Mouse (Mus musculus) intestine, embryonic 14.5 days (tissue): ENCODE data around the gene Gtf2f2. TPM values are rescaled to one million over a fixed set of nuclear protein-coding genes. Genes with fewer than 3 reads are reported as not detected.

Source experiments
- ATAC-seq: fragments of 200-750 bp; cut with Nextera tagmentation; replicated peaks from 2 replicates; pipeline ENCODE4 v1.8.0; 2017; ENCODE audit warnings: low read depth, moderate number of reproducible peaks, moderate TSS enrichment, moderate library complexity; ENCODE audit not compliant: low FRiP score, low TSS enrichment
- DNase-seq: peaks from one replicate; pipeline ENCODE4 v3.0.0-alpha.2; 2018; ENCODE audit warnings: low spot score
- H3K27ac ChIP-seq: fragments of 300-500 bp; sonication (generic); 2 replicates; pipeline ENCODE4 v1.5.1; 2014; ENCODE audit warnings: low read depth, mild to moderate bottlenecking, control low read depth
- H3K27me3 ChIP-seq: fragments of 300-500 bp; sonication (generic); replicated peaks from 2 replicates; pipeline ENCODE4 v1.6.1; 2014; ENCODE audit warnings: low read length, control low read depth; ENCODE audit not compliant: control insufficient read depth, insufficient read depth
- H3K36me3 ChIP-seq: fragments of 300-500 bp; sonication (generic); 2 replicates; pipeline ENCODE4 v1.6.1; 2014; ENCODE audit warnings: low read length, control low read depth; ENCODE audit not compliant: control insufficient read depth, insufficient read depth
- H3K4me1 ChIP-seq: fragments of 300-500 bp; sonication (generic); replicated peaks from 2 replicates; pipeline ENCODE4 v1.6.1; 2014; ENCODE audit warnings: low read length, control low read depth, mixed read lengths; ENCODE audit not compliant: control insufficient read depth, insufficient read depth
- H3K4me2 ChIP-seq: fragments of 300-500 bp; sonication (generic); 2 replicates; pipeline ENCODE4 v1.6.1; 2014; ENCODE audit warnings: low read length
- H3K4me3 ChIP-seq: fragments of 300-500 bp; sonication (generic); 2 replicates; pipeline ENCODE4 v1.5.1; 2014; ENCODE audit warnings: low read depth, low read length, control low read depth, mixed read lengths
- H3K9ac ChIP-seq: fragments of 300-500 bp; sonication (generic); 2 replicates; pipeline ENCODE4 v1.6.1; 2014; ENCODE audit warnings: mild to moderate bottlenecking, low read length
- H3K9me3 ChIP-seq: fragments of 300-500 bp; sonication (generic); 2 replicates; pipeline ENCODE4 v1.6.1; 2016; ENCODE audit warnings: low read length, control low read depth; ENCODE audit not compliant: control insufficient read depth
- WGBS: fragments of 180-500 bp; shearing (Covaris S2); extraction: QIAGEN DNeasy Blood & Tissue Kit; methylation state at CpG from one replicate; pipeline ENCODE4 v1.1.7; 2014; 5-methylcytosine and 5-hydroxymethylcytosine counted together
- polyA plus RNA-seq: library from polyadenylated mRNA; unstranded; fragments of >200 nt; fragmentation: Nextera tagmentation; extraction: Ambion mirVana; gene quantifications from 2 replicates; pipeline ENCODE4 v1.2.1, GENCODE M21; 2014

The Gtf2f2 gene
- polyA plus RNA-seq, 1 experiment from 2014 or later = 40.2 TPM

DNA sequence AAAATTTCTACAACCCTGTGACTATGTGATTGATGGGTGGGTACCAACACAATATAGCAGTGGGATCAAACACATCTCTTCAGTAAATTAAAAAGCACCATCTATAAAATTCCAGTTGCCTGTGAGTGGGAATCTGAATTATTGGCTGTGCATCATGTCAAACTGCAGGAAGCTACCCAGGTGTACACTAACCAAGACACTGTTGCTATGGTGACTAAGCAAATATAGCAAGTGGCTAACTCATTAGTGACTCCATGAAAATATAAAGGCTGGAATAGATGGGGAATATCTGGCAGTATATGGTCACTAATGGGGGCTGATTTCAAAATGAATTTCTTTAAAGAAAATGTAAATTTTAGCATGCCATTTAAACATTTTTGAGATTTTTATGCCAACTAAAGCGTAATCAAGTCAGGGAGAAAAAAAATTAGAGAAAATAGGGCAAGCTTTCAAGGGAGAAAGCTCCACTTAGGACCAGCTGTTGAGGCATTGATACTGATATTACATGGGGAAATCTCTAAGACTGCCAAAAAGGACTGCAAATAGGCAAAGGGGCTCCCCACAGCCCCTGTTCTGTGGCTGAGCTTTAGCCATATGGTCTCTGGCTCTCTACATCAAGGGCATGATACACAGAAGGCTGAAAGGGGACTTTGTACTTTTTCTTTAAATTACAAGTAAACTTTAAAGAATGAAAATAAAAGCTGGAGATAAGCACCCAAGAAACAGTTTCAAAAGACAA, 87.2 kb downstream of the Gtf2f2 start:
- no peak overlapping the region for H3K4me2 ChIP-seq
- H3K4me3 ChIP-seq = no peak overlapping the region
- H3K4me1 ChIP-seq = no peaks in the 10 kb centered on the region
- no peak overlapping the region for H3K9ac ChIP-seq
- H3K9me3 ChIP-seq = no peaks in the 10 kb centered on the region
- 78% methylated on average over 1 of the region's 1 CpGs for WGBS
- no peak overlapping the region for H3K27ac ChIP-seq
- DNase-seq = no peak
- no peaks in the 10 kb centered on the region for H3K36me3 ChIP-seq
- H3K27me3 ChIP-seq = no peaks in the 10 kb centered on the region
- ATAC-seq = no peak

- no peak for ATAC-seq
- H3K27ac ChIP-seq = no peak overlapping the region
- no peak for DNase-seq
- H3K4me3 ChIP-seq = no peak overlapping the region
- 70% methylated on average over 2 of the region's 2 CpGs for WGBS
- H3K27me3 ChIP-seq = no peaks in the 10 kb centered on the region
- no peaks in the 10 kb centered on the region for H3K9me3 ChIP-seq
- 0 out of 2 replicates have a peak, but pooled peaks cover 4% of the 10 kb centered on the region for H3K36me3 ChIP-seq
- no peak overlapping the region for H3K4me2 ChIP-seq
- no peak overlapping the region for H3K9ac ChIP-seq
- H3K4me1 ChIP-seq = no peaks in the 10 kb centered on the region
Observed at GRCm38 (mm10) chr14:75912665-75913064, 98.0 kb downstream of the Gtf2f2 start.

DNA sequence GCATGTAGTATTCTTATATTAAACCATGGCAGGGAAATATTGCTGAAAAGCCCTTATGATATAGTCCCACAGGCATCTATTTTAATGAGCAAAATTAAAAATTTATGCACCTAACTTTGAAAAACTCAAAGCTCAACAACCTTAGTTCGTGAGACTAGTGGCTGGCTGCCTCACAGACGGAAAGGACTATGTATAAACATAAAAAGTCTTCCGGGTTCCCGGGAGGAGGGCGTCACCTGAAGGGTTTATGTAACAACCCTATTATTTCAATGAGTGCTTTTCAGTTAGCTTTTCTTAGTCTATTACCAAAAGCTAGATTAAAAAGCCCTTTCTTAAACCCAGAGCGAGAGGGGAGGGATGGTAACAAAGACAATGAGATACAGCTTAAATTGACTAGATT, 98.7 kb downstream of the Gtf2f2 start:
- Histone ChIP-seq H3K27ac (no peak overlapping the region), H3K4me1 (no peaks in the 10 kb centered on the region), H3K4me3 (no peak overlapping the region), H3K36me3 (0 out of 2 replicates have a peak, but pooled peaks cover 4% of the 10 kb centered on the region), H3K9me3 (no peaks in the 10 kb centered on the region), H3K9ac (no peak overlapping the region), H3K27me3 (no peaks in the 10 kb centered on the region), H3K4me2 (no peak overlapping the region)
- ATAC-seq = no peak
- 83% methylated on average over 6 of the region's 6 CpGs for WGBS
- DNase-seq = no peak

GRCm38 (mm10) chr14:75906931-75907330, 103.7 kb downstream of the Gtf2f2 start:
- no peak for ATAC-seq
- WGBS = 93% methylated on average over 8 of the region's 8 CpGs

GRCm38 (mm10) chr14:75904972-75905371, 105.7 kb downstream of the Gtf2f2 start:
- Histone ChIP-seq H3K27ac (no peak overlapping the region), H3K9ac (no peak overlapping the region), H3K4me3 (no peak overlapping the region), H3K4me1 (no peaks in the 10 kb centered on the region), H3K9me3 (no peaks in the 10 kb centered on the region), H3K27me3 (no peaks in the 10 kb centered on the region), H3K4me2 (no peak overlapping the region), H3K36me3 (peaks cover 22% of the 10 kb centered on the region)
- WGBS = 87% methylated on average over 3 of the region's 3 CpGs
- DNase-seq (no peak), ATAC-seq (no peak)

More at GRCm38 (mm10) chr14:75906931-75907330, 103.7 kb downstream of the Gtf2f2 start:
- Histone ChIP-seq H3K9ac (no peak overlapping the region), H3K27me3 (no peaks in the 10 kb centered on the region), H3K9me3 (no peaks in the 10 kb centered on the region), H3K4me1 (no peaks in the 10 kb centered on the region), H3K27ac (no peak overlapping the region), H3K4me2 (no peak overlapping the region), H3K36me3 (peaks cover 22% of the 10 kb centered on the region), H3K4me3 (no peak overlapping the region)
- DNase-seq = no peak

DNA sequence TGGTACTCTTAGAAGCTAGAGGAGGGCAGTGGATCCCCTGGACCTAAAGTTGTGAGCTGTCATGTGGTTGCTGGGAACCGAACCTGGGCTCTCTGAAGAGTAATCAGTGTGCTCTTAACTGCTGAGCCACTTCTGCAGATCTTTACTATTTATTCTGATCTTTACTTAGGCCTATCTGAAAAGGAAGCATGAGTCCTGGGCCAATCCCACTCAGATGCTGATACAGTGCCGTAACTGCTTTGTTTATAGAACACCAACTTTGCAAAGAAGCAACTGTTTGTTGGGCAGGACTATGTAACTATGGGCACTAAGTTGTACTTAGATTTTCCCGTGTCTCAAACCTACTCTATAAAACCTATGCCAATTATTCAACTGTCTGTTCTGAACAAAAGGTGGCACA, 107.5 kb downstream of the Gtf2f2 start:
- Histone ChIP-seq H3K27ac (no peak overlapping the region), H3K4me1 (no peaks in the 10 kb centered on the region), H3K4me3 (no peak overlapping the region), H3K9ac (no peak overlapping the region), H3K27me3 (no peaks in the 10 kb centered on the region), H3K36me3 (peaks cover 22% of the 10 kb centered on the region), H3K4me2 (no peak overlapping the region), H3K9me3 (no peaks in the 10 kb centered on the region)
- ATAC-seq (no peak), DNase-seq (no peak)
- 86% methylated on average over 3 of the region's 3 CpGs for WGBS

- Histone ChIP-seq H3K4me3 (no peak overlapping the region), H3K9me3 (no peaks in the 10 kb centered on the region), H3K27me3 (no peaks in the 10 kb centered on the region), H3K4me1 (no peaks in the 10 kb centered on the region), H3K4me2 (no peak overlapping the region), H3K27ac (no peak overlapping the region), H3K9ac (no peak overlapping the region), H3K36me3 (peaks cover 26% of the 10 kb centered on the region)
- no peak for ATAC-seq
- WGBS = 84% methylated on average over 2 of the region's 2 CpGs
- DNase-seq = no peak
Observed at GRCm38 (mm10) chr14:75902013-75902412, 108.7 kb downstream of the Gtf2f2 start.

DNA sequence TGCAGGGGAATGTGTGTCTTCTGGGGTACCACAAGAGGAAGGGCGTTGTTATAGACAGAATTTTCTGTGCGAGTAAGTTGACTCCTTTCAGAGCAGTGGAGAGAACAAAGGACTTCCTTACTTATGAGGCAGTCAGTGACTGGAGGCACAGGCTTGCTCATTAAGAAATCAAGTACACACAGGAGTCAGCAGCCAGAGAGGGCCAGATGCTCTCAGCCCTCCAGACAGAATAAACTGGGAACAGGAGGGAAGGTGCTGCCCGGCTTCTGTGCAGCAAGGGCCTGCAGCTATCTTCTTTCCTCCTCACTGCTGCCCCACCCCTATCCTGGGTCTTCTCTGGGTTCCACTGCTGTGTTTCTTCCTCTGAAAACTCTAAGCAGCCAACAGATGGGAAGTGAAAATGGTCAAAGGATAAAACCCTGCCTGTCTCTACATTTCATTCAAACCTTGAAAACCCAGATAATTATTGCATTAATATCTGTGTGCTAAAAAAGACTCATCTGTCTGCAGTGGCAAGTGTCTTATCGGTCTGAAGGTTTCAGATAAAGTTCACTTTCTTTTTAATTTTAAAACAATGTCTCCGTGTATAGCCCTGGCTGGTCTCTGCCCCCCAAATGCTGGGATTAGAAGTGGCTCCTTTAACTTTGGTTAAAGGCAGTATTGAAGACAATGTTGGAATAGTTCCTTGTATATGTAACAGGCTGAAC, 109.7 kb downstream of the Gtf2f2 start:
- DNase-seq (no peak), ATAC-seq (no peak)
- no peaks in the 10 kb centered on the region for H3K9me3 ChIP-seq
- no peak overlapping the region for H3K27ac ChIP-seq
- peaks cover 21% of the 10 kb centered on the region for H3K36me3 ChIP-seq
- WGBS = 65% methylated on average over 5 of the region's 5 CpGs
- H3K4me3 ChIP-seq = no peak overlapping the region
- H3K4me2 ChIP-seq = no peak overlapping the region
- H3K9ac ChIP-seq = no peak overlapping the region
- no peaks in the 10 kb centered on the region for H3K27me3 ChIP-seq
- no peaks in the 10 kb centered on the region for H3K4me1 ChIP-seq
